In the genomic region with DNA sequence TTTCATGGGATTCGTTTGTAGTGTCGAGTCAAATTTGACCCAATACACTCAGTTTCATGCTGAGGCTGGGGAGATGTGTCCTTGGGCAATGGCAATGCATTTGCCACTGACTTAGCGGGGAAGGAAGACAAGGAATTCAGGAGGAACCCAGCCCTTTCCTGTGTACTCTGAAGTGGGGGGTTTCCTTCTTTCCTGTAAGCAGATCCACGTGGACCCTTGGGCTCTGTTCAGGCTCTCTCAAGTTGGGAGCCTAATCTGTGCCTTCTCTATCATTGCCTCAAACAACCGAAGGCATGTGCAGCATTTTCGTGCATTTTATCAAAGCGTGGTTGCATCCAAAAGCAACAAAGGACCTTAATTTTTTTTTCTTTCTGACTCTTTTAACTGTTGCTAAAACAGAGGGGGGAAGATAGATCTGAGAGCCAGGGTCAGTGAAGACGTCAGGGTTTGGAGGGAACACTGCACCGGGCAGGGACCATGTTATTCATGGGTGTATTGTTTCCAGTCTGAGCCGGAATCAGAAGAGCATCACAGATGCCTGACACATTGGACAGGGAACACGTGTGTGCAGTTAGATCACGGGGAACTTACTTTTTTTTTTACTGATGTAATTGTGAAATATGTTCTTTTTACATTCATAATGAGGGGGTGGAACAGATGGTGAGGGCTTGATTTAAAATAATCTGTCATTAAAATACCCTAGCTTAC, we compare ENCODE assay signal across 12 mouse cellular contexts.
DNase-seq lines count a peak whose midpoint lies in the region; ATAC-seq and TF ChIP-seq lines count a peak whose summit lies in the region.
"Had no signal": no experiment of that assay in that cellular context is flagged by ENCODE, and none has a peak within 500 bp of the region (broad histone marks: within the 10 kb centered on the region; RNA-seq: fewer than 3 reads in every experiment).

No protein-coding gene starts in this region.

- no peak overlapping the region for H3ac ChIP-seq in myocyte (ENCODE audit: control insufficient read depth, insufficient read length)

- peak; percentile 61; the same call in 1 of the 2 replicates for ATAC-seq in heart, embryonic 12.5 days (ENCODE audit: insufficient number of reproducible peaks, low FRiP score)
- ATAC-seq in midbrain, embryonic 15.5 days (replicated peaks): 0 out of 2 replicates have a peak, but pooled peaks have one; percentile 58
- peak; percentile 80 for ATAC-seq in forebrain, embryonic 16.5 days

- intact Hi-C loops in heart, postnatal 14 days (cut with DNase I): no loop called here

- H3K9ac ChIP-seq in heart, embryonic 12.5 days: no peak overlapping the region
- no peak overlapping the region for H3K9ac ChIP-seq in midbrain, embryonic 15.5 days
- H3K9ac ChIP-seq in forebrain, embryonic 16.5 days (replicated peaks; ENCODE audit: low read depth, low read length): no peak overlapping the region; the same call in 1 of the 2 replicates
- H3K9ac ChIP-seq: limb, embryonic 15.5 days had no signal

- H3K4me2 ChIP-seq in heart, embryonic 12.5 days: no peak overlapping the region
- no peak overlapping the region for H3K4me2 ChIP-seq in midbrain, embryonic 15.5 days
- H3K4me2 ChIP-seq in forebrain, embryonic 16.5 days (ENCODE audit: low read length): peak overlapping the region; percentile 19; the same call in 1 of the 2 replicates
- H3K4me2 ChIP-seq in myocyte (ENCODE audit: low read depth): peak overlapping the region; percentile 5
- H3K4me2 ChIP-seq: limb, embryonic 15.5 days had no signal

- no peak for DNase-seq in heart, postnatal 14 days
- DNase-seq in midbrain, embryonic 10.5 days (ENCODE audit: low spot score): no peak
- no peak for DNase-seq in urinary bladder, postnatal 25 days (ENCODE audit: low spot score)
- no peak for DNase-seq in c-Kit-positive CD71-positive TER-119-positive erythroid progenitor cells, embryonic 14.5 days (ENCODE audit: low spot score)
- DNase-seq: cerebellum, adult 11-12 months; right cerebral cortex, postnatal 4 days had no signal

- no peaks in the 10 kb centered on the region for H3K27me3 ChIP-seq in heart, embryonic 12.5 days (replicated peaks)
- H3K27me3 ChIP-seq in midbrain, embryonic 15.5 days (replicated peaks): no peaks in the 10 kb centered on the region
- no peaks in the 10 kb centered on the region for H3K27me3 ChIP-seq in midbrain, embryonic 10.5 days (ENCODE audit: low read depth, poor library complexity, severe bottlenecking)
- no peaks in the 10 kb centered on the region for H3K27me3 ChIP-seq in forebrain, embryonic 16.5 days (replicated peaks; ENCODE audit: control insufficient read depth, insufficient read depth, low read length)
- no peaks in the 10 kb centered on the region for H3K27me3 ChIP-seq in myocyte (ENCODE audit: control insufficient read depth, insufficient read depth, insufficient read length)
- H3K27me3 ChIP-seq: limb, embryonic 15.5 days had no signal

- TF ChIP-seq POLR2A in myocyte (IDR thresholded peaks at IDR 0.05; ENCODE audit: insufficient read length, low read depth): no peak

- no peaks in the 10 kb centered on the region for H3K36me3 ChIP-seq in heart, embryonic 12.5 days
- no peaks in the 10 kb centered on the region for H3K36me3 ChIP-seq in midbrain, embryonic 15.5 days (replicated peaks)
- no peaks in the 10 kb centered on the region for H3K36me3 ChIP-seq in midbrain, embryonic 10.5 days
- no peaks in the 10 kb centered on the region for H3K36me3 ChIP-seq in forebrain, embryonic 16.5 days (ENCODE audit: control insufficient read depth, insufficient read depth)
- H3K36me3 ChIP-seq in myocyte (ENCODE audit: control insufficient read depth, insufficient read depth): no peaks in the 10 kb centered on the region
- H3K36me3 ChIP-seq: limb, embryonic 15.5 days had no signal

- H3K4me3 ChIP-seq in heart, embryonic 12.5 days: no peak overlapping the region
- no peak overlapping the region for H3K4me3 ChIP-seq in midbrain, embryonic 15.5 days
- H3K4me3 ChIP-seq in midbrain, embryonic 10.5 days: no peak overlapping the region
- no peak overlapping the region for H3K4me3 ChIP-seq in forebrain, embryonic 16.5 days (replicated peaks; ENCODE audit: low read length)
- H3K4me3 ChIP-seq in myocyte: no peak overlapping the region
- H3K4me3 ChIP-seq: erythroblast, embryonic 14.5 days; limb, embryonic 15.5 days had no signal

- H3K9me3 ChIP-seq in heart, embryonic 12.5 days (replicated peaks): no peaks in the 10 kb centered on the region
- no peaks in the 10 kb centered on the region for H3K9me3 ChIP-seq in midbrain, embryonic 15.5 days
- no peaks in the 10 kb centered on the region for H3K9me3 ChIP-seq in midbrain, embryonic 10.5 days (replicated peaks)
- H3K9me3 ChIP-seq in forebrain, embryonic 16.5 days (ENCODE audit: control insufficient read depth, low read length): no peaks in the 10 kb centered on the region
- H3K9me3 ChIP-seq: limb, embryonic 15.5 days had no signal

- no peak overlapping the region for H3K27ac ChIP-seq in heart, embryonic 12.5 days (ENCODE audit: poor library complexity, severe bottlenecking)
- H3K27ac ChIP-seq in midbrain, embryonic 15.5 days: no peak overlapping the region
- no peak overlapping the region for H3K27ac ChIP-seq in midbrain, embryonic 10.5 days (replicated peaks)
- peak overlapping the region; percentile 71 for H3K27ac ChIP-seq in forebrain, embryonic 16.5 days (ENCODE audit: low read length)
- H3K27ac ChIP-seq: limb, embryonic 15.5 days had no signal

- H3K79me2 ChIP-seq in myocyte (ENCODE audit: control insufficient read depth, insufficient read depth): no peaks in the 10 kb centered on the region

- no peaks in the 10 kb centered on the region for H3K4me1 ChIP-seq in heart, embryonic 12.5 days (replicated peaks)
- H3K4me1 ChIP-seq in midbrain, embryonic 15.5 days: peaks cover 15% of the 10 kb centered on the region; the same call in 1 of the 2 replicates
- peaks cover 19% of the 10 kb centered on the region for H3K4me1 ChIP-seq in midbrain, embryonic 10.5 days
- peaks cover 14% of the 10 kb centered on the region for H3K4me1 ChIP-seq in forebrain, embryonic 16.5 days (replicated peaks; ENCODE audit: control insufficient read depth, insufficient read depth, low read length)

- 54% methylated on average over 12 of the region's 12 CpGs for WGBS in heart, embryonic 12.5 days
- WGBS in midbrain, embryonic 15.5 days: 50% methylated on average over 12 of the region's 12 CpGs
- 80% methylated on average over 12 of the region's 12 CpGs for whole genome bisulfite sequencing in midbrain, embryonic 10.5 days
- WGBS in forebrain, embryonic 16.5 days: 40% methylated on average over 12 of the region's 12 CpGs

TF ChIP-seq in myocyte, 11 proteins besides CTCF, POLR2A, EP300 and RAD21:
- TF ChIP-seq USF1 (IDR thresholded peaks at IDR 0.05; ENCODE audit: low read depth) (no peak), E2F4 (IDR thresholded peaks at IDR 0.05; ENCODE audit: insufficient read depth) (no peak), CEBPB (IDR thresholded peaks at IDR 0.05; ENCODE audit: insufficient read depth, poor library complexity, severe bottlenecking) (no peak), TCF3 (IDR thresholded peaks at IDR 0.05; ENCODE audit: insufficient read length, low read depth) (no peak), MYOD1 (IDR thresholded peaks at IDR 0.05; ENCODE audit: control insufficient read depth in 1 of 3, insufficient read length in 2 of 3, low read depth in 2 of 3) (no peak), TCF12 (IDR thresholded peaks at IDR 0.05; ENCODE audit: insufficient read depth, poor library complexity, severe bottlenecking) (no peak), POLR2AphosphoS2 (IDR thresholded peaks at IDR 0.05; ENCODE audit: insufficient read length, low read depth) (no peak), SRF (IDR thresholded peaks at IDR 0.05; ENCODE audit: control insufficient read depth, insufficient read length, low read depth) (no peak), MAX (IDR thresholded peaks at IDR 0.05; ENCODE audit: low read depth) (no peak), REST (IDR thresholded peaks at IDR 0.05; ENCODE audit: insufficient read depth, insufficient read length) (no peak), MYOG (IDR thresholded peaks at IDR 0.05; ENCODE audit: control insufficient read depth in 1 of 3, insufficient read depth in 1 of 3, insufficient read length in 2 of 3, low read depth in 2 of 3) (no peak)

Comparison
In these comparisons a context has a peak if more than half of its experiments do, and no peak if none do; other contexts are left out.
1. H3K4me2 ChIP-seq: peak in forebrain, embryonic 16.5 days (single experiment) and myocyte (single experiment); none in heart, embryonic 12.5 days (single experiment) and midbrain, embryonic 15.5 days (single experiment).
2. Peak in every context shown above with its lines, with median percentiles within 50 percentile points of each other: ATAC-seq.